Mouse (Mus musculus) layer of hippocampus, adult 9-11 months (tissue): ENCODE data around the gene Ttc39b.
"Not testable (repeated sequence)": the region's sequence is repeated elsewhere in the genome, so short reads cannot be mapped to it uniquely, and the experiment has no call there.

Experiments
- DNase-seq: peaks from one replicate; pipeline ENCODE4 v3.0.0; 2022

Ttc39b gene

GRCm38 (mm10) chr4:83272917-83273615 lies 51.0 kb downstream of the Ttc39b start:
- no peak for DNase-seq

DNA sequence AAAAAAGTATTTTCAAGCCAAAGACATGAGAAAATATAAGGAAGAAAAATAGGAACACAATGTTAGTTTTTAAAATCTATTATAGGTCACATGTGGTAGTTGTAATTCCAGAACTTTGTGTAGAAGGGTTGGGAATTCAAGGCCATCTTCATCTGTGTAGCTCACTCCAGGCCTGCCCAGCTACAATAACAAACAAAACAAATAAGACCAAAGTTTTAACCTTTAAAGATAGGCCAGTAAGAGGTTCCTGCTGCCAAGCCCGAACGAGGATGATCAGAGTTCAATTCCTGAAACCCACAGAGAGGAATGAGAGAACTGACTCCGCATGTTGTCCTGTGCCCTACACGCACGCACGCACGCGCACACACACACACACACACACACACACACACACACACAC lies 53.6 kb downstream of the Ttc39b start:
- DNase-seq: no peak

DNA sequence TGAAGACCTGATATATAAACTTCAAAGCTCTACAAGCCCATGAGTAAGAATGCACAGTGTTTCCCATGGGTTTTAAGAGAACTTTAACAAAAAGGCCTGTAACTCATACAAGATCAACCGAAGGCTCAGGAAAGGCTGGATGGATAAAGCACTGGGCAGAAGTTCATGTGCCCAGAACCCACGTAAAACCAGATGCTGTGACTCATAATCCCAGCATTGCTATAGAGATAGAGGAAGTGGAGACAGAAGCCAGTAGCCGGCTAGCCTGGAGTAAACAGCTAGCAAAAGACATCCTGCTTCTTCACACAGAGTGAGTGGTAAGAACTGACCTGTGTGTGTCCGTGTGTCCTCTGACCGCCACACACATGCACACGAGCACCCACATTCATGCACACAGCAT lies 54.4 kb downstream of the Ttc39b start:
- no peak for DNase-seq

GRCm38 (mm10) chr4:83265926-83266692 lies 57.9 kb downstream of the Ttc39b start:
- no peak for DNase-seq

DNA sequence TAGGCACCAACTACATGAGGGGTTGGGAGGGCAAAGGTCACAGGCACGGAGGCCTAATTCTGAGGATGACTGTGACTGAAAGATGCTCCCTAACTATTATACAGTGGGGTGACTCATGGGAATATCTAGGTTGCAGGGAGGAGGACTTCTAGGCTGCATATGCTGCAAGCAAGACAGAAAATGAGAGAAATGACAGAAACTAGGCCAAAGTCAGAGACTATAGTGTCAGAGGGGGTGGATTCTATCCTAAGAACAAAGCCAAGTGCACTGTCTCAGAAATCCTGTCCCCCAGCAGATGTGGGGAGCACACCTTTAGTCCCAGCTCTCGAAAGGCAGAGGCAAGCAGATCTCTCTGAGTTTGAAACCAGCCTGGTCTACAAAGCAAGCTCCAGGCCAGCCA lies 59.2 kb downstream of the Ttc39b start:
- no peak for DNase-seq

DNA sequence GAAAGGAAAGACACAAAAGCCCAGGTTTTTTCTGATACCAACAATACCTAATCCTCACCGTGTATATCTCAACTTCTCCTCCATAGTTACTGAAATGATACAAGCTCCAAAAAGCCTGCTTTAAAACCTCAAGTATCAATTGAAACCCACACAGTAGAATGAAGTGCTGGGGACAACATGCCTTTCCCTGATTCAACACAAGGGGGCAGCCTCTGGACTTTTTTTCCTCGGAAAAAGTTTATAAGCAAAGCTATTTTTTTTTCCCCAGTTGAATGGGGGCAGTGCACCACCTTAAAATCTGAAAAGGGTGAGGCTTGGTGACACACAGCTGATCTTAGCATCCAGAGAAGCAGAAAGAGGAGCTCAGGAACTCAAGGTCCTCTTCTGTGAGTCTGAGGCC lies 62.1 kb downstream of the Ttc39b start:
- DNase-seq: no peak

- no peak for DNase-seq
Observed at GRCm38 (mm10) chr4:83259690-83260089, 64.4 kb downstream of the Ttc39b start.

DNA sequence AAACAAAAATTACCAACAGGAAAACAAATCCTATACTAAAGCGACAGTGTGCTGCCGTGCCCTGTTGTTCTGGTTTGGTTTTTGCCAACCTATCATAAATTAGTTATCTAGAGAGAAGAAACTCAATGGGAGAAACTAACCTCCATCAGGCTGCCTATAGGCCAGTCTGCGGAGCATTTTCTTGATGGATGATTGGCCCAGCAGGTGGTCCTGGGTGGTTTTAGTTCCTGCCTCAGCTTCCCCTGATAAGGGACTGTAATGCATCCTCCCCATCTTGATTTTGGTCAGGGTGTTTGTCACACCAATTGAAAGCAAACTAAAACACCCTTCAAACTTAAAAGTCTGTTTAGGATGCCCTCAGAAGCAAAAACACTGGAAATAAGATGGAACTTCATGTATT lies 65.8 kb downstream of the Ttc39b start:
- DNase-seq: no peak

GRCm38 (mm10) chr4:83257279-83258260 lies 66.5 kb downstream of the Ttc39b start:
- DNase-seq: no peak

DNA sequence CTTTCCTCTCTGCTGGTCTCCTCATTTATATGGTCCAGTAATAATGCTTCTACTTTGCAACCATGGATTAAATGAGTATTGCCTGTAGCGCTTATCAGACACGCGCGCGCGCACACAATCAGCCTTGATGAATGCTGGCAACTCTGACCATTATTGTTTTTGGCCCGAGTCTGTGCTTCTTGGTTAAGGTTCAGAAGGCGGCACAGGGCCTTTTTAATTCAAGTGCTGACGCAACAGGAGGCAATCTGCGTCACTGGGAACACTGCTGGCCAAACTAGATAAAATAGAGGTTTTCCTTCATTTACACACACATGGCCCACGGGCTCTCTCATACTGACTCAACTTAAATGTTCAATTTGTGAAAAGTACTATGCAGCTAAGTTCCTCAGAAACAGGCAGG lies 67.3 kb downstream of the Ttc39b start:
- DNase-seq: no peak

GRCm38 (mm10) chr4:83254941-83255340 lies 69.1 kb downstream of the Ttc39b start:
- no peak for DNase-seq

- DNase-seq: no peak
Observed at GRCm38 (mm10) chr4:83253679-83254078, 70.4 kb downstream of the Ttc39b start.

DNA sequence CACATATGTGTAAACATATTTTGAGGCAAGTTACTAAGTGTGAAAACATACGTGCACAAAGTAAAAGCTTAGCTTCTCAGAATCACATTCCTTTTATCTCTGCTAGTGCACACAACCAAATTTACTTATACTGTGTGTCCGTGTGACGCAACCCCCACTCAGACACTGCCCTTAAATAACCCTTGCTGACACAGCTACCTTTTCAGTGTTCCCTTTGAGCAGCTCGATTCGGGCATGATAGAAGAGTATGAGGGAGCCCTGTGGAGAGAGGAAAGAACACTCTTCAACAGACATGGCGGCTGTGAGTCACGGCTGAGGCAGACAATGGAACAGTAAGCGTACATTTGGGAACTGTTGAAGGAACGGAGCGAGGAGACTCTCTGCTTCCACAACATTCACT lies 80.3 kb downstream of the Ttc39b start:
- DNase-seq: no peak

GRCm38 (mm10) chr4:83241630-83242029 lies 82.4 kb downstream of the Ttc39b start:
- DNase-seq: no peak

DNA sequence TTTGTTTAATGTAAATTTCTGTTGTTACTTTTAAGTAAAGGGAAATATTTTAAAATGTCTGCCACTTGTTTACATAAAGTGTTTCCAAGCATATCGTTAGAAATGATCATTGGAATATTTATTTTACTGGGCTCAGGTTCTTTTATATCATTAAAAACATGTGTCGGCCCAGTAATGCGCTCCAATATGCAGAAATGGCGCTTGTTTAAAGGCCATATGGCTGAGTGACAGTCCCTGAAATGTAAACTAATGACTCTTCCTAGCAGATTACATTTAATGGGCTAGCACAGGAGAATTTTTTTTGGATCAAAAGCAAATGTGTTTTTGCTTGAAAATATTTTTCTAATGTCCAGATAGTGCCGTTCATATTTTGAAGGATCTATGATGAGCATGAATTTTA lies 86.4 kb downstream of the Ttc39b start:
- DNase-seq: no peak

DNA sequence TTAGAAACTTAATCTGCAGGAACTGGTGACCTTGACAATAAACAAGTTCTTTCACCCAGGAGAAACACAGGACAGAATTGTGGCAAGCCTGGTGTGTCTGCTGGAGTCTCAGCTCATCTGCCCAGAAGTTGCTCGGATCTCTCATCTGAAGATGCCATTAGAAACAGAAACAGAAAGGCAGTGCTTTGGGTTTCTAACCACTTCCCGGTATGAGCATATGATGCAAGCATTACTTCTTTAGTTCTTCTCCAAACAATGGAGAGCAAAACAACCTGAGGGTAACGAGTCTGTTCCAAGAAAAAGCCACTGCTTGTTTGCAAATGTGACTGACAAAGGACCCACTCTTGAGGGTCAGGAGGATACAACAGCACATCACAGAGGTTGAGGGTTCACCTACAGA lies 88.8 kb downstream of the Ttc39b start:
- not testable (repeated sequence) for DNase-seq

DNA sequence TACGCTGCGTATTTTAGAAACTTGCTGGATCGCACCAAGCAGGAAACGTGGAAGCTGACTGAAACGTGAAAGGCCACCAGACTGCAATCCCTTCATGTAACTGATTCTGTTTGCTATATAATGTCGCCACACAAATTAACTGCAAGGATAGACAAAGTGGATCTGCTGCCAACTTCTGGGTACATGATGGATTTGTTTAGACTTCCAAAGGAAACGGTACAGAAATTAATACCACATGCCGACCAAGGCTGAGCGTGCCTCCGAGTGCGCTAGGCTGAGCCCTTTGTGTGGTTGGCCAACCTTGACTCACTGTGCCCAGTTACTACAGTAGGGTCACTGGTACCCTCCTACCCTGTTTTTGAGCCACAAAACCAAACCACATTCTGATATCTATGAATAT lies 89.3 kb downstream of the Ttc39b start:
- no peak for DNase-seq

DNA sequence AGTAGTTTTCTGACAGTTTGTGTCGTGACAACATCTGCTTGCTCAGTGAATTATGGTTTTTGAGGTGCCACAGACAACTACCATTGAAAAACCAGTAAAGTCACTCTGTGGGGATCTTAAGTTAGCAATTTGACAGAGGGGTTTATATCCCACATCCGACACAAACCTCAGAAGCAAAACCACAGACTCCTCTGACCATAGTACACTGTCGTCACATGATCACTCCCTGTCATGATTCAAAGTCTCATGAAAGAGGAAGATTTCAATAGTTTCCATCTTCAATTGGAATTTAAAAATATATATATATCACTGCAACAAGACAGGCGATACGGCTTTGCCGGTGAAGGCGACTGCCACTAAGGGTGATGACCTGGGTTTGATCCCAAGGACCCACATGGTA lies 89.9 kb downstream of the Ttc39b start:
- no peak for DNase-seq

DNA sequence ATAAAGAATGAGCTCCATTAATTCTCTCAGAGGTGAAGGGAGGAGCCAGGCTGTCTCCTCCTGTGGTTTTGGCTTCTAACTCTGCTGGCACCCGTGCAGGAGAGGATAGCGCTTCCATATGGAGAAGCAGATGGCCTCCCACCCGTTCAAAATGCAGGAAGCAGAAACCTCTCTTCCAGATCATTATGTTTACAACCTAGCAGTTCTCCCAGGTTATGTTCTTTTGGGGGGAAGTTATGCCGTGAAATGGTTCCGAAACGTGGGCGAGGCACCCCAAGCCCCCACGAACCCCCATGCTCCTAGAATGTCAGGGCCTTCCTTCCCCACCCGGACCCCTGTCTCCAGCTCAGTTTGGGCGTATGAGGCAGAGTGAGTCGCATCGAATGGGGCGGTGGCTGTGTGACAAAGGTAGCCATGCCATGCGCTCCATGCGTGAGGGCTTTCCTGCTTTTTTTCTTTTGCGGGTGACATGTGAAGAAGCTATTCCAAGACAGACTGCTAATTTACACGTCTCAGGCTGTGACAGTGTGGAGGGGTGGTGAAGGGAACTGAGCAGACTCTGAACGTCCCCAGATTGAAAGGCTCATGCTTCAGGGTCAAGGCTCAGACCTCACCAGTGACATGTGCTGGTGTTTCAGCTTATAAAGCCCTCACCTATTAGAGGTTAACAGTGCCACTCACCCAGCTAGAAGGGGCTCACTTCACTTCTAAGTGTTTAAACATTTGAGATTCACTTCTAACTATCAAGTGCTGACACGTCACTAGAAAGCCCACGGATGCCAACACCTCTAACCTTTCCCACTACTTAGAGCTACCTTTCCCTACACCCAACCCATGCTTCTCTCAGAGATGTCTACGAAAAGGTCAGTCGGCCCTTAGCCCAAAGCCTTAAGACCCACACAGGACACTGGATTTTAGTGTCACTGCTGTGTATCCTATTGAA lies 90.6 kb downstream of the Ttc39b start:
- peak; percentile 85 for DNase-seq

GRCm38 (mm10) chr4:83232315-83232880 lies 91.7 kb downstream of the Ttc39b start:
- no peak for DNase-seq

- no peak for DNase-seq
Observed at GRCm38 (mm10) chr4:83228664-83229283, 95.3 kb downstream of the Ttc39b start.
